Mouse (Mus musculus) midbrain, embryonic 11.5 days (tissue): ENCODE results near the gene Gm47791. TPM values are rescaled to one million over a fixed set of nuclear protein-coding genes. Genes with fewer than 3 reads are reported as not detected.

Source experiments
- ATAC-seq: fragments of 200-750 bp; cut with Nextera tagmentation; 2 replicates; pipeline ENCODE4 v1.8.0; 2017; ENCODE audit warnings: moderate TSS enrichment, moderate library complexity; ENCODE audit not compliant: low FRiP score
- DNase-seq: peaks from one replicate; pipeline ENCODE4 v3.0.0; 2015; ENCODE audit warnings: low spot score; ENCODE audit errors: missing footprints
- H3K27ac ChIP-seq: fragments of 300-500 bp; sonication (generic); 2 replicates; pipeline ENCODE4 v1.5.1; 2014; ENCODE audit warnings: low read depth, low read length
- H3K27me3 ChIP-seq: fragments of 300-500 bp; sonication (generic); 2 replicates; pipeline ENCODE4 v1.6.1; 2014; ENCODE audit warnings: mild to moderate bottlenecking, low read length, moderate library complexity, mixed read lengths; ENCODE audit not compliant: control insufficient read depth, insufficient read depth
- H3K36me3 ChIP-seq: fragments of 300-500 bp; sonication (generic); 2 replicates; pipeline ENCODE4 v1.6.1; 2014; ENCODE audit warnings: mild to moderate bottlenecking, low read length, moderate library complexity, mixed read lengths; ENCODE audit not compliant: control insufficient read depth, insufficient read depth
- H3K4me1 ChIP-seq: fragments of 300-500 bp; sonication (generic); 2 replicates; pipeline ENCODE4 v1.6.1; 2014; ENCODE audit warnings: low read length; ENCODE audit not compliant: control insufficient read depth, insufficient read depth
- H3K4me2 ChIP-seq: fragments of 300-500 bp; sonication (generic); 2 replicates; pipeline ENCODE4 v1.6.1; 2014; ENCODE audit warnings: mild to moderate bottlenecking, moderate library complexity
- H3K4me3 ChIP-seq: fragments of 300-500 bp; sonication (generic); 2 replicates; pipeline ENCODE4 v1.5.1; 2014; ENCODE audit warnings: low read depth, low read length
- H3K9ac ChIP-seq: fragments of 300-500 bp; sonication (generic); 2 replicates; pipeline ENCODE4 v1.6.1; 2014; ENCODE audit warnings: low read length
- H3K9me3 ChIP-seq: fragments of 300-500 bp; sonication (generic); 2 replicates; pipeline ENCODE4 v1.6.1; 2016; ENCODE audit warnings: low read length; ENCODE audit not compliant: control insufficient read depth
- WGBS: fragments of 180-500 bp; shearing (Covaris S2); extraction: QIAGEN DNeasy Blood & Tissue Kit; methylation state at CpG from one replicate; pipeline ENCODE4 v1.1.7; 2014; 5-methylcytosine and 5-hydroxymethylcytosine counted together
- polyA plus RNA-seq: library from polyadenylated mRNA; unstranded; fragments of >200 nt; fragmentation: Nextera tagmentation; extraction: Ambion mirVana; gene quantifications from 2 replicates; pipeline ENCODE4 v1.2.1, GENCODE M21; 2014

Gene Gm47791
- polyA plus RNA-seq, 1 experiment from 2014 or later, result not detected

DNA sequence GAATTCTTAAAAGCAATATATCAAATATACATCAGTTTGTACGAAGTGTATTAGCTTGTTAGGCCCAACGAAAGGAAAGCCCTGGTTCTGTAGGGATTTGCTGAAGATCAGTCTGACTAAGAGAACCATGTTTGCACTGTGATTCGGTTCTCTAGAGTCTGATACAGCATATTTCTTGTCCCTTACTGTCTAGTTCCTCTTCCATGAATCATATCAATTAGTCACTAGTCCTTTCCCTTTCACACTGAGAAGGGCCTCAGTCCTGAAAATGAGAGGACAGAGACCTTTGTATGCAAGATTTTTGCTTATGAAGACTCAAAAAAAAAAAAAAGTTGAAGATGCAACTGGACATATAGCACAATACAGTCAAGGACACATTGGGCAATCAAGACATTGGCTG is 22.1 kb upstream of the Gm47791 start:
- Histone ChIP-seq H3K27me3 (no peaks in the 10 kb centered on the region), H3K4me2 (no peak overlapping the region), H3K4me3 (no peak overlapping the region), H3K9ac (no peak overlapping the region), H3K4me1 (no peaks in the 10 kb centered on the region), H3K9me3 (no peaks in the 10 kb centered on the region), H3K27ac (no peak overlapping the region), H3K36me3 (no peaks in the 10 kb centered on the region)
- 91% methylated on average over 3 of the region's 3 CpGs for WGBS
- ATAC-seq (no peak), DNase-seq (no peak)

DNA sequence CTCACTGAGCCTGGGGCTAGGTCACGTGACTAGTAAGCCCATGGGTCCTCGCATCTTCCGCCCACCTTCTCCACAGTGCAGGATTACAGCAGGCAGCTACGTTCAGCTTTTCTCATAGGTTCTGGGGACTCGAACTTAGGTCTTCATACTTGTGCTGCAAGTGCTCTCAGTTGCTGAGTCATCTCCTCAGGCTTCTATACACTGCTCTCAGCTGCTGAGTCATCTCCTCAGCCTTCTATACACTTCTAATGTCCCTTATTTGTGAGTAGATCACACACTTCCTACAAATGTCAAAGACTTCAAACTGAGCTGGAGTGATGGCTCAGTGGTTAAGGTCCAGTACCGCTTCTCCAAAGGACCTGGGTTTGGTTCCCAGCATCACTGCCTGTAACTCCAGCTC is 21.2 kb upstream of the Gm47791 start:
- Histone ChIP-seq H3K27me3 (no peaks in the 10 kb centered on the region), H3K9me3 (no peaks in the 10 kb centered on the region), H3K36me3 (no peaks in the 10 kb centered on the region), H3K4me3 (no peak overlapping the region), H3K4me2 (no peak overlapping the region), H3K4me1 (no peaks in the 10 kb centered on the region), H3K27ac (no peak overlapping the region), H3K9ac (no peak overlapping the region)
- ATAC-seq (no peak), DNase-seq (no peak)
- 89% methylated on average over 6 of the region's 6 CpGs for WGBS

DNA sequence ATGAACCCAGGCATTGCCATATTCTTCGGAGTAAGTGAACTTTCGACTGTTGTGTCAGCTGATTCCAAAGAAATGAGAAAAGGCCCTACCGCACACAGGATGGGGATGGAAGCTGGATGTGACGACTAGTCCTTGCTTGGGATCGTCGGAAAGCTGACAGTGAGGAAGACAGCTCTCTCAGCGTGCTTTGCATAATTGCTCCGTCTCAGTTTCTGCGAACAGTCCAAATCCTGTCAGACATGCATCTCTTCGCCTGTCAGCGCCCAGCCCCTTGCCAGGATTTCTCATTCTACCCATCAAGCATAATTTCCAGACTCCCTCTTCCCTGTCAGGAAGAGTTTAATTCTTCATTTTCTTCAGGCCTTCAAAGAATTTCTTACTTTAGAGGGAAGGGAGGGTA is 20.1 kb upstream of the Gm47791 start:
- no peak overlapping the region for H3K4me3 ChIP-seq
- H3K4me2 ChIP-seq, result no peak overlapping the region
- H3K36me3 ChIP-seq, result no peaks in the 10 kb centered on the region
- H3K9me3 ChIP-seq, result no peaks in the 10 kb centered on the region
- H3K27ac ChIP-seq, result no peak overlapping the region
- H3K9ac ChIP-seq, result no peak overlapping the region
- ATAC-seq (peak; percentile 56), DNase-seq (peak; percentile 86)
- 67% methylated on average over 11 of the region's 11 CpGs for WGBS
- no peaks in the 10 kb centered on the region for H3K4me1 ChIP-seq
- H3K27me3 ChIP-seq, result no peaks in the 10 kb centered on the region

DNA sequence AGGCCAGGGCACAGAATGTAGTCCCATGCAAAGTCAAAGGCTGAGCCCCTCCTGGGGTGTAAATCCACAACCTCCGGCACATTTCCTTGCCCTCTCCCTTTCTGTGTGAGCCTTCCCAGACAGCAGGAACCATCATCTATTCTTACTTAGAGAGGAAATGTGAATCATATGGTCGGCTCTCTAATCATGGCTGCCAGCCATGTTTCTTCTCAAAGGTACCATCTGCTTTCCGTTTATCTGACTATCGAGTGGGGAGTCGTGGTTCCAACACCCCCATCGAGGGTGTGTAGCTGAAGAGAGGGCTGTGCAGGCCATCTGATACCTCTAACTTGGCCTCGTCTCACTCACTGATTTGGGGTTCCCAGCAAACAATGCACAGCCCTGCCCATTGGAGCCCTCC is 17.0 kb upstream of the Gm47791 start:
- H3K27ac ChIP-seq, result no peak overlapping the region
- no peak overlapping the region for H3K9ac ChIP-seq
- no peaks in the 10 kb centered on the region for H3K4me1 ChIP-seq
- H3K27me3 ChIP-seq, result no peaks in the 10 kb centered on the region
- H3K4me3 ChIP-seq, result no peak overlapping the region
- 77% methylated on average over 7 of the region's 7 CpGs for WGBS
- no peak for DNase-seq
- H3K36me3 ChIP-seq, result no peaks in the 10 kb centered on the region
- H3K9me3 ChIP-seq, result no peaks in the 10 kb centered on the region
- no peak for ATAC-seq
- H3K4me2 ChIP-seq, result no peak overlapping the region

DNA sequence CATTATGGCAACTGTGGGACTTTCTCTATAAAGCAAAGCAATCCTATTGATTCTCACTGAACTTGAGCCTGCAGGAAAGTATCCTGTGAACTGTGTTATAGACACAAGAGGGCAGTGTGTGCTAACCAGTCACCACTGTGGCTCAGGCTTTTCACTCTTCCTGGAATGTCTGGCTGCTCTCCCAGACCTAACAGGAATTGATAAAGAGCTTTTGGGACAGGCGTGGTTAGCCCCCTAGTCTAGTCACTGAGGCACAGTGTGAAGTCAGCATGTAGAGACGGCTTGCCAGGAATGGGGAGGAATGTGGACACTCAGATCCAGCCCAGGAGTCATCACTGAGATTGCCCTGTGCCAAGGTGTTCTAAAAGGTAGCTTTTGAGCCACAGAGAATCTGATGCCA is 16.4 kb upstream of the Gm47791 start:
- Histone ChIP-seq H3K9me3 (no peaks in the 10 kb centered on the region), H3K9ac (no peak overlapping the region), H3K4me3 (no peak overlapping the region), H3K4me1 (no peaks in the 10 kb centered on the region), H3K36me3 (no peaks in the 10 kb centered on the region), H3K4me2 (no peak overlapping the region), H3K27me3 (no peaks in the 10 kb centered on the region), H3K27ac (no peak overlapping the region)
- ATAC-seq (peak; percentile 74), DNase-seq (peak; percentile 87)
- WGBS, result 6% methylated on average over 2 of the region's 2 CpGs

DNA sequence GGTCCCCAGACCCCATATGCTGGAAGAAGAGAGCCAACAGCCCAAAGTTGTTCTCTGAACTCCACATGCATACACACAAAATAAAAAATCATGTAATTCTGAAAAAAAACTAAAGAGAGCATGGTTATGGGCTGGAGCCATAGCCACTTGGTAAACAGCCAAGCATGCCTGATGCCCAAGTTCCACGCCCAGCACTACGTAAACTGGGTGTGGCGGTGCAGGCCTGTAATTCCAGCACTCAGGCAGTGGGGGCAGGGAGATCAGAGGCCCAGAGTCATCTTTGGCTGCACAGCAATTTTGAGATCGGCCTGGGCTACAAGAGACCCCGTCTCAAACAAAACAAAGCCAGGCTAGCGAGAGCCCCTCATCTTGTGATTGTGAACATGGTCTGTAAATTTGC is 14.5 kb upstream of the Gm47791 start:
- Histone ChIP-seq H3K9me3 (no peaks in the 10 kb centered on the region), H3K4me2 (no peak overlapping the region), H3K9ac (no peak overlapping the region), H3K36me3 (no peaks in the 10 kb centered on the region), H3K27ac (no peak overlapping the region), H3K4me1 (no peaks in the 10 kb centered on the region), H3K4me3 (no peak overlapping the region), H3K27me3 (no peaks in the 10 kb centered on the region)
- 81% methylated on average over 6 of the region's 6 CpGs for WGBS
- ATAC-seq (no peak), DNase-seq (no peak)

DNA sequence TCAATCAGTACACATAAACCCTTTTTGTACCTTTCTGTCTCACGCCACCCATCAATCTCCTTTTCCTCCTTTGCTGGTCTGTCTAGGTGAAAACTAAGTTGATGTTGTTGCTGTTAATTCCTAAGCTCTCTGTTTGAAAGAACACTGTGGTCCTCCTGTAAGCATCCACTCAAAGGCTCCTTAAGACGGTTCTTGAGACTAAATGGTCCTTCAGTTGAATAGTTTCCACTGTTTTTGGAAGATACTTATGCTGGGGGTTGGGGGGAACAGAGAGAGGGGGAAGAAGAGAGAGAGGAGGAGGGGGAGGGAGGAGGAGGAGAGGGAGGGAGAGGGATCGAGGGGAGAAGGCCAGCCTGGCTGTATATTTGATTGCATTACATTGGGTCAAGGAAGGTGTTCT is 12.5 kb upstream of the Gm47791 start:
- Histone ChIP-seq H3K9me3 (no peaks in the 10 kb centered on the region), H3K4me1 (no peaks in the 10 kb centered on the region), H3K27ac (no peak overlapping the region), H3K9ac (no peak overlapping the region), H3K4me3 (no peak overlapping the region), H3K36me3 (no peaks in the 10 kb centered on the region), H3K4me2 (no peak overlapping the region), H3K27me3 (no peaks in the 10 kb centered on the region)
- ATAC-seq (no peak), DNase-seq (no peak)
- 73% methylated on average over 3 of the region's 3 CpGs for WGBS

DNA sequence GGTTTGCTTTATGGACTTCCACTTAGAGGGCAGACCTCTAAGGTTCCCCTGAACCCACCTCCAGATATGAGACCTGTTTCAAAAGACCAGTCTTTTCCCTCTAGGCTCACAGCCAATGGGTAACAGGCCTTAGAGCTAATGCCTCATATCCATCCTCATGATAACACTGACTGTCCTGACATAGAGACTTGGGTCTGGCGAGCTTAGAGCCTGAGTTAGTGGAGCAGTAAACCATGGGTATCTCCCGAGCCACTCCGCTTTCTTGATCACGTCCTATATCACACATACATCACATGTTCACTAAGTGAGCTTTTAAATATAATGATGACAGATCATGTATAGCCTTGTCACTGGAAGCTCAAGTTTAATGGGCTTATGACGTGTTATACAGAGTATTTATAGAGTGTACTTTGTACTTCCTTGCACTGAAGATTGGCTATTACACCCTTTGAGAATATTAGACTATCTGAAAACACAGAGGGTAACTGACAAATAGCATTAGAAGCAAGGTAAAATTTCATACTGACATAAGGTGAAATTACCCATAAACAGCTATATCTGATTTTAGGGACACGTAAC is 8.4 kb upstream of the Gm47791 start:
- WGBS, result 92% methylated on average over 6 of the region's 6 CpGs
- no peak for ATAC-seq
- Histone ChIP-seq H3K9ac (no peak overlapping the region), H3K4me3 (no peak overlapping the region), H3K9me3 (no peaks in the 10 kb centered on the region), H3K27ac (no peak overlapping the region), H3K4me2 (no peak overlapping the region), H3K27me3 (no peaks in the 10 kb centered on the region), H3K36me3 (no peaks in the 10 kb centered on the region), H3K4me1 (no peaks in the 10 kb centered on the region)
- no peak for DNase-seq

DNA sequence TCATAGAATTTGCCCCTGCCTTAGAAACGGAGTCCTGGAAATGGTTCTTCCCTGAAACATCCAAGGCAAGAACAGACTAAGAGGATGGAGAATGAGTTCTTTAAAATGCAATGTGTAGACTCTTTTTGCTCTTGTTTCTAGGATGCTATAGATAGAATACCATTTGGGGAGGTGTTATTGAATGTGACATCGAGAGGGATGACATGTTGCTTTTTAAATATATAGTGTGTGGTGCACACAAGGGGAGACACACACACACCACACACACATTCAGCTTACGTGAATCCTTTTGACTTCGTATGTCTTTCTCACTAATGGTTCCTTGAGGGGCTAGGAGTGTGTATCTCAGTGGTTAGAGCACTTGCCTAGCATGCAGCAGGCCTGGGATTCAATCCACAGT is 4.2 kb upstream of the Gm47791 start:
- Histone ChIP-seq H3K36me3 (no peaks in the 10 kb centered on the region), H3K4me3 (no peak overlapping the region), H3K4me1 (no peaks in the 10 kb centered on the region), H3K27ac (no peak overlapping the region), H3K27me3 (no peaks in the 10 kb centered on the region), H3K4me2 (no peak overlapping the region), H3K9ac (no peak overlapping the region), H3K9me3 (no peaks in the 10 kb centered on the region)
- ATAC-seq (no peak), DNase-seq (no peak)
- WGBS, result 91% methylated on average over 4 of the region's 4 CpGs

DNA sequence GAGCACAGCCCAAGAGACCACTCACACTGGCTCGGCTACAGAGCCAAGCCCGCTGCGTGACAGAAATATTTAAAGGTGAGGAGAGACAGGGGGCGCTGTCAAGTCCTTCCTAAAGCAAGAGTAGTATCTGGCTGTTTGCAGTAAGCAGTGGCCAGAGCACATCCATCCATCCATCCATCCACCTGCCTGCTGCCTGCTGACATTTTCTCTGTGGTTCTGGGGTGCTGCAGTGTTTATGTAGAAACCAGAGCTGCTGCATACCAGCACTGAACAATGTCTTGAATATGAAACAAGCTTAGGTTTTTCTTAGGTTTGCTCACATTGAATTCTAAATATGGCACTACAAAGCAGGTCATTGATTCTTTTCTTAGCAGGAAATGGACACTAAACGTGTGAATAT is 2.2 kb upstream of the Gm47791 start:
- Histone ChIP-seq H3K27me3 (no peaks in the 10 kb centered on the region), H3K4me1 (no peaks in the 10 kb centered on the region), H3K4me2 (no peak overlapping the region), H3K4me3 (no peak overlapping the region), H3K9ac (no peak overlapping the region), H3K27ac (no peak overlapping the region), H3K9me3 (no peaks in the 10 kb centered on the region), H3K36me3 (no peaks in the 10 kb centered on the region)
- no peak for ATAC-seq
- no peak for DNase-seq
- 78% methylated on average over 5 of the region's 5 CpGs for WGBS
